Mouse (Mus musculus) c-Kit-positive CD71-negative TER-119-negative erythroid progenitor cells, embryonic 14.5 days (primary cell): Measurements from ENCODE around the gene Glycam1.
"Not testable (repeated sequence)": the region's sequence is repeated elsewhere in the genome, so short reads cannot be mapped to it uniquely, and the experiment has no call there.

Experiments used
- DNase-seq: peaks from one replicate; pipeline ENCODE4 v3.0.0-alpha.2; 2013; ENCODE audit warnings: low read depth

Gene Glycam1

GRCm38 (mm10) chr15:103564981-103565380, at the start of gene Glycam1:
Glycam1 (minus strand) TSS chr15:103565081.
- no peak for DNase-seq

GRCm38 (mm10) chr15:103604481-103604880, 39.6 kb upstream of the Glycam1 start:
- no peak for DNase-seq

GRCm38 (mm10) chr15:103590779-103591178, 25.9 kb upstream of the Glycam1 start:
- no peak for DNase-seq

GRCm38 (mm10) chr15:103587752-103588151, 22.9 kb upstream of the Glycam1 start:
- DNase-seq, result not testable (repeated sequence)

- no peak for DNase-seq
Measured at GRCm38 (mm10) chr15:103585876-103586275, 21.0 kb upstream of the Glycam1 start.

GRCm38 (mm10) chr15:103552096-103552690, 12.7 kb downstream of the Glycam1 start:
- DNase-seq, result peak; percentile 45

- DNase-seq, result no peak
Measured at GRCm38 (mm10) chr15:103551053-103551452, 13.8 kb downstream of the Glycam1 start.

GRCm38 (mm10) chr15:103549475-103549874, 15.4 kb downstream of the Glycam1 start:
- no peak for DNase-seq

GRCm38 (mm10) chr15:103547983-103548382, 16.9 kb downstream of the Glycam1 start:
- no peak for DNase-seq

GRCm38 (mm10) chr15:103542526-103542925, 22.4 kb downstream of the Glycam1 start:
- DNase-seq, result no peak

- DNase-seq, result no peak
Measured at GRCm38 (mm10) chr15:103540646-103541045, 24.2 kb downstream of the Glycam1 start.

- no peak for DNase-seq
Measured at GRCm38 (mm10) chr15:103539259-103539658, 25.6 kb downstream of the Glycam1 start.

- no peak for DNase-seq
Measured at GRCm38 (mm10) chr15:103537822-103538213, 27.1 kb downstream of the Glycam1 start, which contains the start of gene Ppp1r1a. Ppp1r1a (minus strand) TSS chr15:103538003.

GRCm38 (mm10) chr15:103537011-103537821, 27.7 kb downstream of the Glycam1 start:
- DNase-seq, result no peak

GRCm38 (mm10) chr15:103536456-103536855, 28.4 kb downstream of the Glycam1 start:
- DNase-seq, result no peak

GRCm38 (mm10) chr15:103535786-103536185, 29.1 kb downstream of the Glycam1 start:
- no peak for DNase-seq

- DNase-seq, result no peak
Measured at GRCm38 (mm10) chr15:103535030-103535429, 29.9 kb downstream of the Glycam1 start.

- no peak for DNase-seq
Measured at GRCm38 (mm10) chr15:103534054-103534620, 30.7 kb downstream of the Glycam1 start.

GRCm38 (mm10) chr15:103530372-103530771, 34.5 kb downstream of the Glycam1 start:
- peak; percentile 36 for DNase-seq

- no peak for DNase-seq
Measured at GRCm38 (mm10) chr15:103523156-103523555, 41.7 kb downstream of the Glycam1 start.

- no peak for DNase-seq
Measured at GRCm38 (mm10) chr15:103522458-103523099, 42.3 kb downstream of the Glycam1 start.
